Mouse (Mus musculus) CH12.LX (cell line): ENCODE results near the gene Pxn. TPM values are rescaled to one million over a fixed set of nuclear protein-coding genes. Genes with fewer than 3 reads are reported as not detected.
A peak's percentile ranks its signal among the peaks of the same experiment; 100 is the strongest.

Source experiments
- DNase-seq: peaks from one replicate; pipeline ENCODE4 v3.0.0-alpha.2; 2013; ENCODE audit errors: extremely low read depth
- H3K27ac ChIP-seq: 2 replicates; pipeline ENCODE4 v1.5.1; 2012; ENCODE audit warnings: low read depth, mild to moderate bottlenecking, control low read depth, moderate library complexity; ENCODE audit not compliant: insufficient read depth
- H3K27me3 ChIP-seq: replicated peaks from 2 replicates; pipeline ENCODE3; 2012; ENCODE audit warnings: inconsistent platforms
- H3K36me3 ChIP-seq, 2 experiments: replicated peaks in 1 of 2; 2 replicates each; pipeline versions ENCODE3 to v1.6.1; 2012; ENCODE audit warnings: inconsistent platforms in 1 of 2, low read length in 1 of 2, mild to moderate bottlenecking in 1 of 2, mixed read lengths in 1 of 2, moderate library complexity in 1 of 2; ENCODE audit not compliant: control insufficient read depth in 1 of 2, insufficient read depth in 1 of 2
- H3K4me1 ChIP-seq, 2 experiments: 2 replicates each; pipeline ENCODE4 v1.6.1; 2012; ENCODE audit warnings: inconsistent platforms in 1 of 2, moderate library complexity in 1 of 2; ENCODE audit not compliant: insufficient read depth in 2 of 2, control insufficient read depth in 1 of 2
- H3K4me2 ChIP-seq: 2 replicates; pipeline ENCODE4 v1.6.1; 2012; ENCODE audit warnings: low read depth, mild to moderate bottlenecking, control low read depth; ENCODE audit not compliant: poor library complexity, insufficient read depth, severe bottlenecking
- H3K4me3 ChIP-seq, 3 experiments: fragments of 150-350 bp in 1 of 3; sonication (generic) in 1 of 3; replicated peaks in 1 of 3; 2 replicates each; pipeline versions ENCODE3 to v1.5.1; 2011 to 2012; ENCODE audit warnings: low read depth in 2 of 3, low read length in 2 of 3, mild to moderate bottlenecking in 2 of 3, moderate library complexity in 2 of 3, control low read depth in 1 of 3, improper control_type of control experiment in 1 of 3, inconsistent platforms in 1 of 3, mixed read lengths in 1 of 3; ENCODE audit not compliant: poor library complexity in 1 of 3
- H3K79me2 ChIP-seq: replicated peaks from 2 replicates; pipeline ENCODE4 v1.6.1; 2012; ENCODE audit warnings: mild to moderate bottlenecking, moderate library complexity; ENCODE audit not compliant: control insufficient read depth, poor library complexity, insufficient read depth, severe bottlenecking; ENCODE audit errors: extremely low read depth
- H3K9ac ChIP-seq: 2 replicates; pipeline ENCODE4 v1.6.1; 2012; ENCODE audit warnings: low read depth, mild to moderate bottlenecking, control low read depth, moderate library complexity; ENCODE audit not compliant: insufficient read depth
- H3K9me3 ChIP-seq: replicated peaks from 2 replicates; pipeline ENCODE3; 2012; ENCODE audit warnings: low read length, inconsistent platforms, mixed read lengths
- BHLHE40 ChIP-seq: IDR thresholded peaks from 2 replicates; pipeline ENCODE4 v1.6.1; 2011; ENCODE audit warnings: mild to moderate bottlenecking, low read depth, low read length, improper control_type of control experiment
- CHD1 ChIP-seq: IDR thresholded peaks from 2 replicates; pipeline ENCODE4 v1.6.1; 2012; ENCODE audit warnings: low read depth, low read length, improper control_type of control experiment, inconsistent platforms
- CHD2 ChIP-seq: IDR thresholded peaks from 2 replicates; pipeline ENCODE4 v1.6.1; 2011; ENCODE audit warnings: low read length, improper control_type of control experiment
- ELF1 ChIP-seq: IDR thresholded peaks from 2 replicates; pipeline ENCODE4 v1.6.1; 2014; ENCODE audit warnings: low read depth, mild to moderate bottlenecking, inconsistent platforms, low read length, improper control_type of control experiment
- JUND ChIP-seq: conservative IDR thresholded peaks from 2 replicates; pipeline ENCODE4 v1.6.1; 2011; ENCODE audit warnings: low read depth, low read length, improper control_type of control experiment
- KAT2A ChIP-seq: IDR thresholded peaks from 2 replicates; pipeline ENCODE4 v1.6.1; 2012; ENCODE audit warnings: low read length, improper control_type of control experiment, inconsistent platforms; ENCODE audit not compliant: insufficient replicate concordance
- MAFK ChIP-seq: IDR thresholded peaks from 2 replicates; pipeline ENCODE4 v1.6.1; 2011; ENCODE audit warnings: low read length, improper control_type of control experiment; ENCODE audit not compliant: insufficient replicate concordance
- MXI1 ChIP-seq: IDR thresholded peaks from 2 replicates; pipeline ENCODE4 v1.6.1; 2011; ENCODE audit warnings: mild to moderate bottlenecking, low read depth, low read length, improper control_type of control experiment
- PAX5 ChIP-seq: IDR thresholded peaks from 2 replicates; pipeline ENCODE4 v1.6.1; 2012; ENCODE audit warnings: low read length, inconsistent platforms, mixed read lengths
- POLR2A ChIP-seq: IDR thresholded peaks from 2 replicates; pipeline ENCODE4 v1.6.1; 2011; ENCODE audit warnings: low read depth, mild to moderate bottlenecking, improper control_type of control experiment, low read length
- POLR2AphosphoS2 ChIP-seq: IDR thresholded peaks from 2 replicates; pipeline ENCODE4 v1.6.1; 2011; ENCODE audit warnings: low read depth, low read length, improper control_type of control experiment
- RCOR1 ChIP-seq: conservative IDR thresholded peaks from 2 replicates; pipeline ENCODE4 v1.6.1; 2012; ENCODE audit warnings: low read depth, mild to moderate bottlenecking, inconsistent platforms, low read length, improper control_type of control experiment
- SIN3A ChIP-seq: IDR thresholded peaks from 2 replicates; pipeline ENCODE4 v1.6.1; 2012; ENCODE audit warnings: low read length, improper control_type of control experiment, inconsistent platforms
- TBP ChIP-seq: conservative IDR thresholded peaks from 2 replicates; pipeline ENCODE4 v1.6.1; 2011; ENCODE audit warnings: low read depth, low read length, improper control_type of control experiment
- USF1 ChIP-seq: IDR thresholded peaks from 2 replicates; pipeline ENCODE4 v1.6.1; 2014; ENCODE audit warnings: low read depth, mild to moderate bottlenecking, inconsistent platforms, low read length, improper control_type of control experiment
- USF2 ChIP-seq: conservative IDR thresholded peaks from 2 replicates; pipeline ENCODE4 v1.6.1; 2011; ENCODE audit warnings: low read depth, low read length, improper control_type of control experiment
- ZC3H11A ChIP-seq: IDR thresholded peaks from 2 replicates; pipeline ENCODE4 v1.6.1; 2012; ENCODE audit warnings: low read depth, mild to moderate bottlenecking, inconsistent platforms, low read length, improper control_type of control experiment
- ZKSCAN1 ChIP-seq: IDR thresholded peaks from 2 replicates; pipeline ENCODE4 v1.6.1; 2012; ENCODE audit warnings: low read depth, inconsistent platforms, low read length, improper control_type of control experiment, borderline replicate concordance
- ZMIZ1 ChIP-seq: IDR thresholded peaks from 2 replicates; pipeline ENCODE4 v1.6.1; 2012; ENCODE audit warnings: low read depth, mild to moderate bottlenecking, inconsistent platforms, low read length, improper control_type of control experiment
- dilution Hi-C: fragments of 300-500 bp; cut with MboI; formaldehyde crosslinking; loops from 2 replicates; pipeline ENCODE4 v1.14.3; 2020; ENCODE audit warnings: low sequenced_read_pairs; ENCODE audit not compliant: extremely low pct_unique_long_range_greater_than_20kb, extremely low pct_ligation_motif_present
- in situ Hi-C: fragments of 300-500 bp; cut with MboI; formaldehyde crosslinking; loops from 3 replicates; pipeline ENCODE4 v1.14.3; 2019; ENCODE audit warnings: low sequenced_read_pairs, low pct_ligation_motif_present, low pct_unique_long_range_greater_than_20kb, mixed read lengths
- polyA plus RNA-seq: library from polyadenylated mRNA; unstranded; fragments of >175 nt; gene quantifications from 2 replicates; pipeline ENCODE4 v1.2.1, GENCODE M21; 2012; ENCODE audit warnings: low read depth; ENCODE audit not compliant: insufficient read length
- total RNA-seq, 2 experiments: library from RNA; depleted of rRNA; stranded (reverse); fragments of 300-350 nt in 1 of 2; fragments of >200 nt in 1 of 2; gene quantifications; 2 replicates each; pipeline ENCODE4 v1.2.3; 2012 to 2014

The Pxn gene
- total and polyA plus RNA-seq, 3 experiments = 17.0 to 43.4 (median 21.1) TPM

DNA sequence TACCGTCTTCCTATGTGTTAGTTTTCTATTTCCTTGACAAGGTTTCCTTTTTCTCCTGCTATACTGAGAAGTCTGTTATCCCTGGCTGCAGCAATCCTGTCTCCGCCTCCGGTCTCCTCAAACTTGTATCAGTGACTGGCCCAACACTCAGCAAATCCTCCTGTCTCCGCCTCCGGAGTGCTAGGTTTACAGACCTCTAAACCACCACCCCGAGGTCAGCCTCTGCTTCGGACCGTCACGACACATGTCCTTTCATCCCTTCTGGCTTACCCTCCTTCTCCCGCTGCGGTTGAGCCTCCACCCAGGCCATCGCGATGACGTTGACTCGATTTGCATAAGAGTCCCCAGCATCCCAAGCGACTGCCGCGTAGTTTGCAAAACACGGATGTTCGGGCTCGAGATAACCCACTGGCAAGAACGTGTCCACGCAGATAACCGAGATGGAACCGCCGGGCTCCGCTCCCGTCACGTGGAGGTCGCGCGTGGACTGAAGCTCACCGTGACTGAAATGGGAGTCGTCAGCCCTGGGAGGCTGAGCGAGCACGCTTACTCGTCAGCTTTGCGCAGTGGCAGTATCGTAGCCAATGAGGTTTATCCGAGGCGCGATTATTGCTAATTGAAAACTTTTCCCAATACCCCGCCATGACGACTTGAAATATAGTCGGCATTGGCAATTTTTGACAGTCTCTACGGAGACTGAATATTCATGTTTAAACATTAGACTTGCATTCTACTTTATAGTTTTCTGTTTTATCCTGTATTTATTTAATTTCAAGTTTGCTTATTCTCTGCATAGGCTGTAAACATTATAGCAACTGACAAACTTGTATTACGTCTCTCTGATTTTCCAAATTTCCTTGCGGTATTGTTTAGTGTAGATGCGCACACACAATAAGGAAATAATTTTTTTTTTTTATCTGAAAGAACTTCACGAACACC lies 16.5 kb upstream of the Pxn start (continued):
- TF ChIP-seq PAX5 = no peak
- TF ChIP-seq KAT2A = no peak
- peak; percentile 99 for TF ChIP-seq TBP
- no peak; the same call in none of the 2 replicates for TF ChIP-seq CHD2
- no peak for TF ChIP-seq ZKSCAN1
- peak; percentile 96 for TF ChIP-seq RCOR1
- peak; percentile 95 for TF ChIP-seq POLR2A
- peak; percentile 99 for TF ChIP-seq POLR2AphosphoS2
- TF ChIP-seq ZC3H11A = no peak; the same call in 1 of the 2 replicates
- no peak for TF ChIP-seq USF1
- TF ChIP-seq MXI1 = peak; percentile 85
- no peak for TF ChIP-seq CHD1
- TF ChIP-seq ZMIZ1 = peak; percentile 100
- TF ChIP-seq ELF1 = 0 out of 2 replicates have a peak, but pooled peaks have one; percentile 22
- TF ChIP-seq BHLHE40 = no peak; the same call in 1 of the 2 replicates
- TF ChIP-seq USF2 = 0 out of 2 replicates have a peak, but pooled peaks have one; percentile 3
- peak; percentile 76 for TF ChIP-seq MAFK

GRCm38 (mm10) chr5:115490638-115491000 lies 15.9 kb upstream of the Pxn start:
- Histone ChIP-seq H3K27ac (no peak overlapping the region), H3K36me3 (no peaks in the 10 kb centered on the region), H3K4me2 (peak overlapping the region; percentile 68), H3K79me2 (no peaks in the 10 kb centered on the region), H3K9ac (no peak overlapping the region), H3K9me3 (no peaks in the 10 kb centered on the region), H3K27me3 (peaks cover 6% of the 10 kb centered on the region), H3K4me3 (no peak overlapping the region), H3K4me1 (peaks cover 2 to 34% of the 10 kb centered on the region in 2 experiments; a peak in 3 of 4 replicates)
- dilution Hi-C loops (no loop called here), in situ Hi-C loops (no loop called here)
- DNase-seq = no peak
- TF ChIP-seq JUND (0 out of 2 replicates have a peak, but pooled peaks have one; percentile 13), MXI1 (peak; percentile 17; the same call in 1 of the 2 replicates), SIN3A (no peak; the same call in 1 of the 2 replicates)
